Mouse (Mus musculus) bone marrow, adult 2 months (tissue): ENCODE data around the gene Smarca4.

Experiments
- CTCF ChIP-seq: fragments of 200-500 bp; IDR thresholded peaks from 2 replicates; pipeline ENCODE4 v1.5.1; 2011; ENCODE audit warnings: low read length, control low read depth; ENCODE audit not compliant: control insufficient read depth, insufficient read depth
- POLR2A ChIP-seq: fragments of 200-500 bp; IDR thresholded peaks from 2 replicates; pipeline ENCODE4 v1.6.1; 2011; ENCODE audit warnings: low read depth, mild to moderate bottlenecking, control low read depth, low read length, borderline replicate concordance; ENCODE audit not compliant: control insufficient read depth

DNA sequence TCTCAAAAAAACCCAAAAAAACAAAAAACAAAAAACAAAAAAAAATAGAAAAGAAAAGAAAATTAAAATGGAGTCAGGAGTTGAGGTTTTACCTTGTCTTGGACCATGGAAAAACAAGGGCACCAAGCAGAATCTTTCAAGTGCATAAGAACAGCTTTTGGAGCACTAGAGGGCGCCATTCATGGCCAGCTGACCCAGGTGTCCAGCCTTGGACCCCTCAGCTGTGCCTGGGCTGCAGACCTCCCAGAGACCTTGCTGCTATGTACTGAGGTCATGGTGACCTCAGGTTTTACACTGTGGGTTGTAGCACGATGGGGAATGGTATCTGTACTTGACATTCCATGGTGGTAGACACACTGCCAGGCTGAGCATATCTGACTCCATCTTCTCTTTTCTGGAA lies 75.9 kb downstream of the Smarca4 start:
- no peak for TF ChIP-seq POLR2A
- TF ChIP-seq CTCF = peak; percentile 66
